Mouse (Mus musculus) kidney, embryonic 15.5 days (tissue): ENCODE measurements around the gene Scfd2. TPM values are rescaled to one million over a fixed set of nuclear protein-coding genes. Genes with fewer than 3 reads are reported as not detected.
A peak's percentile ranks its signal among the peaks of the same experiment; 100 is the strongest.

Experiments
- ATAC-seq: fragments of 200-750 bp; cut with Nextera tagmentation; replicated peaks from 2 replicates; pipeline ENCODE4 v1.8.0; 2017; ENCODE audit warnings: moderate TSS enrichment; ENCODE audit not compliant: low FRiP score
- H3K27ac ChIP-seq: fragments of 300-500 bp; sonication (generic); 2 replicates; pipeline ENCODE4 v1.5.1; 2015; ENCODE audit warnings: mild to moderate bottlenecking, inconsistent platforms
- H3K27me3 ChIP-seq: fragments of 300-500 bp; sonication (generic); 2 replicates; pipeline ENCODE4 v1.6.1; 2015; ENCODE audit warnings: inconsistent platforms
- H3K36me3 ChIP-seq: fragments of 300-500 bp; sonication (generic); 2 replicates; pipeline ENCODE4 v1.6.1; 2015; ENCODE audit warnings: inconsistent platforms
- H3K4me1 ChIP-seq: fragments of 300-500 bp; sonication (generic); 2 replicates; pipeline ENCODE4 v1.6.1; 2015; ENCODE audit warnings: inconsistent platforms
- H3K4me2 ChIP-seq: fragments of 300-500 bp; sonication (generic); 2 replicates; pipeline ENCODE4 v1.6.1; 2015; ENCODE audit warnings: moderate library complexity, mild to moderate bottlenecking, inconsistent platforms
- H3K4me3 ChIP-seq: fragments of 300-500 bp; sonication (generic); replicated peaks from 2 replicates; pipeline ENCODE4 v1.5.1; 2015; ENCODE audit warnings: mild to moderate bottlenecking, inconsistent platforms
- H3K9ac ChIP-seq: fragments of 300-500 bp; sonication (generic); 2 replicates; pipeline ENCODE4 v1.6.1; 2015; ENCODE audit warnings: mild to moderate bottlenecking, inconsistent platforms
- H3K9me3 ChIP-seq: fragments of 300-500 bp; sonication (generic); replicated peaks from 2 replicates; pipeline ENCODE4 v1.6.1; 2016; ENCODE audit warnings: inconsistent platforms
- WGBS: fragments of 180-500 bp; shearing (Covaris S2); methylation state at CpG from one replicate; pipeline ENCODE4 v1.1.7; 2015; ENCODE audit warnings: mixed read lengths; 5-methylcytosine and 5-hydroxymethylcytosine counted together
- polyA plus RNA-seq: library from polyadenylated mRNA; unstranded; fragments of >200 nt; fragmentation: Nextera tagmentation; extraction: Ambion mirVana; gene quantifications from 2 replicates; pipeline ENCODE4 v1.2.1, GENCODE M21; 2015

Gene Scfd2
- 17.7 and 18.3 TPM in 2 replicates for polyA plus RNA-seq

- H3K4me3 ChIP-seq: peak within 1 kb of the TSS; percentile 74
- no peaks in the 10 kb centered on the region for H3K36me3 ChIP-seq
- peak; percentile 89 for ATAC-seq
- H3K4me2 ChIP-seq: peak within 1 kb of the TSS; percentile 92
- H3K9ac ChIP-seq: peak within 1 kb of the TSS; percentile 63
- WGBS: 5% methylated on average over 35 of the region's 35 CpGs
- peaks cover 19% of the 10 kb centered on the region for H3K4me1 ChIP-seq
- no peaks in the 10 kb centered on the region for H3K27me3 ChIP-seq
- no peaks in the 10 kb centered on the region for H3K9me3 ChIP-seq
- peak within 1 kb of the TSS; percentile 39 for H3K27ac ChIP-seq
Observed at GRCm38 (mm10) chr5:74531630-74532280, at the start of gene Scfd2. TSS of gene Scfd2 (minus strand) at chr5:74531759.

GRCm38 (mm10) chr5:74571767-74572166 lies 40.2 kb upstream of the Scfd2 start:
- H3K27ac ChIP-seq: no peak overlapping the region
- ATAC-seq: no peak
- WGBS: 90% methylated on average over 6 of the region's 6 CpGs
- no peak overlapping the region for H3K4me3 ChIP-seq
- peaks cover 62% of the 10 kb centered on the region for H3K36me3 ChIP-seq
- no peak overlapping the region for H3K9ac ChIP-seq
- no peaks in the 10 kb centered on the region for H3K9me3 ChIP-seq
- H3K4me2 ChIP-seq: no peak overlapping the region
- H3K4me1 ChIP-seq: no peaks in the 10 kb centered on the region
- no peaks in the 10 kb centered on the region for H3K27me3 ChIP-seq

DNA sequence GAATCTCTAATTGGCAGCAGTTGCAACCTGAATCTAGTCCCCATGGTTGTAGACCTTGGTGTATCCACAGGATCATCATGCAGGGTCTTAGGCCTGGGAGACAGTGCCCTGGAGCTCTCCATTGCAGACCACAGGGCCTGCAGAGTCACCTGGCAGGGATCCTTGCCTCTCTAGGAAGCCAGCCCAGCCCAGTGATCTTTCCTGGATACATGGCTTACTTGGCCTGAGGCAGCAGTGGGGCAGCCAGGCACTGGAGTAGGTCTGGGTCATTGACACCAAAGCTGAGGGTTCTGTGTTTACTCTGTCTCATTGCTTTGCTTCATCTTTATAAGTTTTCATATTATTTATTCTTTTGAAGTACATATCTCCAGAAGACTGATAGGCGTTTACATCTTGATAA lies 29.6 kb upstream of the Scfd2 start:
- no peak overlapping the region for H3K9ac ChIP-seq

DNA sequence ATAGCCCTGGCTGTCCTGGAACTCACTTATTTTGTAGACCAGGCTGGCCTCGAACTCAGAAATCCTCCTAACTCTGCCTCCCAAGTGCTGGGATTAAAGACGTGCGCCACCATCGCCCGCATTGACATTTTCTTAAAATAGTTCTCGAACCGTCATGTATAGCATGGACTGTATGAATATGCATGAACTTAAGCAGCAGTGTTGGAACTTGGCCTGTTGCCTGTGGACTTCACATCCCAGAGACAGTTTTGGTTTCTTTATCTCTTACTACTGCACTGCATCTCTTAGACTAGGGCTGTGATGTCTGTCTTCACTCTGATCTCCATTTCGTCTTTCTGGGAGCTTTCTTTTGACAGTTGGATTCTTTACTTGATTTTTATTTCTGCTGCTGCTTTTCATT lies 18.0 kb upstream of the Scfd2 start:
- no peak for ATAC-seq
- Histone ChIP-seq H3K27me3 (no peaks in the 10 kb centered on the region), H3K27ac (no peak overlapping the region), H3K4me3 (no peak overlapping the region), H3K9ac (no peak overlapping the region), H3K4me1 (no peaks in the 10 kb centered on the region), H3K4me2 (no peak overlapping the region), H3K9me3 (no peaks in the 10 kb centered on the region), H3K36me3 (peaks cover 77% of the 10 kb centered on the region)
- 92% methylated on average over 8 of the region's 8 CpGs for WGBS

More for the DNA sequence above, 29.6 kb upstream of the Scfd2 start:
- no peak overlapping the region for H3K27ac ChIP-seq
- H3K4me1 ChIP-seq: no peaks in the 10 kb centered on the region
- no peaks in the 10 kb centered on the region for H3K27me3 ChIP-seq
- no peak overlapping the region for H3K4me3 ChIP-seq
- no peak overlapping the region for H3K4me2 ChIP-seq
- H3K9me3 ChIP-seq: no peaks in the 10 kb centered on the region
- no peak for ATAC-seq
- 91% methylated on average over 1 of the region's 1 CpGs for WGBS
- peaks cover 77% of the 10 kb centered on the region for H3K36me3 ChIP-seq

DNA sequence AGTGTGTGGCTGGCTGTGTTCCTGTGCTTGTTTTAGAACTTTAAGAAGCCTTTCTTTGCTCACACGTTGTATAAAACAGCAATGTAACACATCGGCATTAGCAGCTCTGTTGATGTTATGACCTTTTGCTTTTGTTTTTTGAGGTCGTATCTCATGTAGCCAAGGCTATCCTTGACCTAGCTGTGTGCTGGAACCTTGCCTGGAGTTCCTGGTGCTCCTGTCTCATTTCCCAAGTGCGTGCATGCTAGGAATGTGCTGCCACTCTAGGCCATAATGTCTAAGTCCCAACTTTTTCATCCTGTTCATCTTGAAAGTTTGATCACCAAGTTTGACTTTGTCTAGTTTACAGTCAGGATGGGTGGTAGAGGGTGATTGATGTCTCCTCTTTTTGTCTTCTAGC lies 14.0 kb upstream of the Scfd2 start:
- Histone ChIP-seq H3K4me2 (no peak overlapping the region), H3K27ac (no peak overlapping the region), H3K27me3 (no peaks in the 10 kb centered on the region), H3K9me3 (no peaks in the 10 kb centered on the region), H3K4me3 (no peak overlapping the region), H3K9ac (no peak overlapping the region), H3K36me3 (peaks cover 80% of the 10 kb centered on the region), H3K4me1 (no peaks in the 10 kb centered on the region)
- ATAC-seq: no peak
- 86% methylated on average over 4 of the region's 4 CpGs for WGBS

DNA sequence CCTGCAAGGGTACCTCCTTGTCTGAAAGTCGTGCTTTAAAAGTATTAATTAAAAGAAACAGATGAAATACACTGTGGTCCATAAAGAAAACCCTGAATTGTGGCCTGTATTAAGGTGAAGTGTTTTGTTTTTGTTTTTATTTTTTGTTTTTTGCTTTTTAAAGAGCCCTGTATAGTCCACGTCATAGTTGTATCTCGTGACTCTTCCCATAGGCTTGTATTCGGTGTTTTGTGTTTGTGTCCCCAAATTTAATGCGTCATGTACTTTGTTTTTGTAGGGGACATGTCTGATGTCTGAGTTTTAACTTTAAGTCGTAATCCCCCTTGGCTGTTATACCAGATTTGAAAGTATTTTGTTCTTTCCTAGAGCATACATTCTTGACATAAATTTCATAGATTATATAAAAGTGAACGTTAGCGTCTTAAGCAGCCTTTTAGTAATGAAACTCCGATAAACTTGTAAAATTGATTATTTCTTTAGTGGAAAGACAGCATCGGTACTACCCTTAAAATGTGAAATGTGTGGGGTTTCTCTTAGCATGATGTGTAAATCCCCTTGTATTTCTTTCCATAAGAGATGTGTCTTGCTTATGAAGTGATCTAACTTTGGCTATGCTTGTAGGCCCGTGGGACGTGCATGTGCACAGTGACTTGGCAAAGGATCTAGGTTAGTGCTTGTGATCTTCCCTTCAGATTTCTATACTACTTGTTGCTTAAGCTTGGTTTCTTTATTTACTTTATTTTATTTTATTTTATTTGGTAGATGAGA lies 4.8 kb upstream of the Scfd2 start:
- peaks cover 19% of the 10 kb centered on the region for H3K4me1 ChIP-seq
- H3K4me2 ChIP-seq: peak overlapping the region; percentile 63
- peak overlapping the region; percentile 85 for H3K9ac ChIP-seq
- H3K4me3 ChIP-seq: peak overlapping the region; percentile 72
- H3K27ac ChIP-seq: peak overlapping the region; percentile 96; the same call in 1 of the 2 replicates
- H3K36me3 ChIP-seq: peaks cover 24% of the 10 kb centered on the region
- H3K27me3 ChIP-seq: no peaks in the 10 kb centered on the region
- H3K9me3 ChIP-seq: no peaks in the 10 kb centered on the region
- 42% methylated on average over 12 of the region's 12 CpGs for WGBS
- ATAC-seq: no peak

GRCm38 (mm10) chr5:74535240-74536021 lies 3.9 kb upstream of the Scfd2 start, which contains the start of gene Fip1l1:
TSS of gene Fip1l1 (plus strand) at chr5:74535449.
- peaks cover 26% of the 10 kb centered on the region for H3K4me1 ChIP-seq
- under 1% methylated on average over 72 of the region's 73 CpGs for WGBS
- H3K4me3 ChIP-seq: peak within 1 kb of the TSS; percentile 72
- no peaks in the 10 kb centered on the region for H3K27me3 ChIP-seq
- peak within 1 kb of the TSS; percentile 63 for H3K4me2 ChIP-seq
- H3K27ac ChIP-seq: peak within 1 kb of the TSS; percentile 96
- H3K9ac ChIP-seq: peak within 1 kb of the TSS; percentile 85
- no peaks in the 10 kb centered on the region for H3K9me3 ChIP-seq
- peaks cover 17% of the 10 kb centered on the region for H3K36me3 ChIP-seq
- ATAC-seq: peak; percentile 90

DNA sequence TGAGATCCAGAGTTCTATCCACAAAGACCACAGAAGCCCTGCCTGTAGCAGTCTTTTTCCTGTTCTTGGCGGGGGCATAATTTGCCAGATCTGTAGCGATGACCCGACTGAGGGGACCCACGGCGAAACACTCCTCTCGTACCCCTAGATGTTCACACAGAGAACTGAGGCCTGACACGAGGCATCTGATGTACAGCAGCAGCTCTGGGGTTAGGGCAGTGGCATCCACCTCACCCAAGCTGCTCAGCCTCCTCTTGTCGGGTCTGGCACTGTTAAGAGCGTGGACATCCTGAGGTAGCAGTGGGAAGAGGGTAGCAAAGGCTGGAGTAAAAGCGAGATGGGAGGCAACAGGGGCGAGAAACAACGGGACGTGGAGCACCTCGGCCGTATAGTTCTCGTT lies 774 bp downstream of the Scfd2 start:
- Histone ChIP-seq H3K4me1 (peaks cover 16% of the 10 kb centered on the region), H3K27me3 (no peaks in the 10 kb centered on the region), H3K4me2 (peak overlapping the region; percentile 92), H3K27ac (no peak overlapping the region), H3K9ac (peak overlapping the region; percentile 63), H3K36me3 (no peaks in the 10 kb centered on the region), H3K9me3 (no peaks in the 10 kb centered on the region), H3K4me3 (peak overlapping the region; percentile 74)
- WGBS: 21% methylated on average over 16 of the region's 16 CpGs
- ATAC-seq: no peak

DNA sequence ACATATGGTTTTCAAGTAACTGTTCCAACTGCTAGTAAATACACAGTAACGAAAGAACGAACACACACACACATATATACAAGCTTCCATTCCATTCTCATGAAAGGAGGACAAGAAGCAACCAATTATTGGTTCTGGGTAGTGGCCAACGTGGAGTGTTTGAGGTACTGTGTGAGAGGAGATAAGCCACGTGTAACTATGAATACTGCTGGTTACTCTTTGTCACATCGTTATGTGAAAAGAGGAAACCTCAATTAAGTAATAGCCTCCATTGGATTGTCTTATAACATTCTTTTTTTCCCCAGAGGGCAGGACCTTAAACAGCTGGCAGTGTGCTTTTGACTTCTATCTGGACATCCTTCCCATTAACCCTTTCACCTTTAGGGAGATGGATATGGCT lies 4.5 kb downstream of the Scfd2 start:
- Histone ChIP-seq H3K27ac (no peak overlapping the region), H3K36me3 (no peaks in the 10 kb centered on the region), H3K27me3 (no peaks in the 10 kb centered on the region), H3K4me1 (peaks cover 14% of the 10 kb centered on the region), H3K4me3 (no peak overlapping the region), H3K9ac (no peak overlapping the region), H3K4me2 (no peak overlapping the region), H3K9me3 (no peaks in the 10 kb centered on the region)
- no peak for ATAC-seq
- WGBS: 84% methylated on average over 5 of the region's 5 CpGs

GRCm38 (mm10) chr5:74511686-74512085 lies 19.9 kb downstream of the Scfd2 start:
- Histone ChIP-seq H3K4me2 (no peak overlapping the region), H3K4me1 (no peaks in the 10 kb centered on the region), H3K27me3 (no peaks in the 10 kb centered on the region), H3K4me3 (no peak overlapping the region), H3K9me3 (no peaks in the 10 kb centered on the region), H3K9ac (no peak overlapping the region), H3K36me3 (no peaks in the 10 kb centered on the region), H3K27ac (no peak overlapping the region)
- no peak for ATAC-seq

GRCm38 (mm10) chr5:74492705-74493104 lies 38.9 kb downstream of the Scfd2 start:
- H3K9me3 ChIP-seq: no peaks in the 10 kb centered on the region
- ATAC-seq: no peak
- no peak overlapping the region for H3K4me2 ChIP-seq
- H3K27ac ChIP-seq: no peak overlapping the region
- WGBS: 85% methylated on average over 3 of the region's 3 CpGs
- H3K27me3 ChIP-seq: no peaks in the 10 kb centered on the region
- no peak overlapping the region for H3K9ac ChIP-seq
- H3K36me3 ChIP-seq: no peaks in the 10 kb centered on the region
- no peak overlapping the region for H3K4me3 ChIP-seq
- no peaks in the 10 kb centered on the region for H3K4me1 ChIP-seq

- H3K4me2 ChIP-seq: no peak overlapping the region
- no peaks in the 10 kb centered on the region for H3K9me3 ChIP-seq
- H3K4me3 ChIP-seq: no peak overlapping the region
- ATAC-seq: no peak
- H3K9ac ChIP-seq: no peak overlapping the region
- H3K27me3 ChIP-seq: no peaks in the 10 kb centered on the region
- no peak overlapping the region for H3K27ac ChIP-seq
- H3K4me1 ChIP-seq: peaks cover 6% of the 10 kb centered on the region; the same call in 1 of the 2 replicates
- no peaks in the 10 kb centered on the region for H3K36me3 ChIP-seq
- 88% methylated on average over 4 of the region's 4 CpGs for WGBS
Observed at GRCm38 (mm10) chr5:74484646-74485045, 46.9 kb downstream of the Scfd2 start.
